Mouse (Mus musculus) CD4-positive helper T cell, adult 2 months (primary cell): ENCODE data around the gene Gm8159.
"Not testable (repeated sequence)": the region's sequence is repeated elsewhere in the genome, so short reads cannot be mapped to it uniquely, and the experiment has no call there.

Experiments used
- DNase-seq: peaks from one replicate; pipeline ENCODE4 v3.0.0-alpha.2; 2012; ENCODE audit warnings: low read depth, missing footprints, low spot score

Gm8159 gene

DNA sequence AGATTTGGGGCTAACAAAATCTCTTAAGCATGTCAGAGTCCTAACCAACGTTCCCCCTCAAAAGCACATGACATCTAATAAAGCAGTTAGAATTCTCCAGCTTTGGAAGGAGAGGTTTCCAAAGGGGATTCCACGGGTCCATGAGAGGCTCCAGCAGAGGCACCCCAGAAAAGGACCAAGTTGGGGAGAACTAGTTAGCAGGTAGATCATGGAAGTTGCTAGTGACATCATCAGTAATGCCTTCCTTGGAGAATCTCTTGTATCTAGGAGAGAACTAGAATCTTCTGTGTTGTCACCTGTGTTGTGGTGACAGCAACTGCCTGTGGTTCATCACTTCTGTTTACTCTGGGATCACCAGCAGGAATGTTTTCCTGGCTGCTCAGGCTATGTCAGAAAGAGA lies at the start of gene Gm8159:
TSS of gene Gm8159 (plus strand) at position 301 of the 400 bp plus-strand sequence.
- DNase-seq, result not testable (repeated sequence)

DNA sequence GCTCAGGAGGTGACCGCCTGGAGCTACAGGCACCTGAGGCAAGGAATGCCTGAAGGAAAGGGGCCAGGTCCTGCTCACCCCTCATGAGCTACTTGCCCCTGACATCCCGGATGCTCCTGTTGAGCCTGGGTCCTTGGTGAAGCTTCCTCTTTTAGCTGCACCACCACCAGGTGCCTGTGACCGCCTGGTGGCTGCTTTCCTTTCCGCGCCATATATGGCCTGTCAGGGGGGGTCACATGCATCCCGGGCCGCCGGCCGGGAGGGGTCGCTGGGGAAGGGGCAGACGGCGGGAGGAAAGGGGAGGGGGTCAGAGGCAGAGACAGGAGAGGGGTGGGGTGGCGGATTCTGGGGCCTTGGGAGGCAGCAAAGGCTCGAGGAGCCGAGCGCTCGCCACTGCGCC lies 17.2 kb downstream of the Gm8159 start:
- not testable (repeated sequence) for DNase-seq

DNA sequence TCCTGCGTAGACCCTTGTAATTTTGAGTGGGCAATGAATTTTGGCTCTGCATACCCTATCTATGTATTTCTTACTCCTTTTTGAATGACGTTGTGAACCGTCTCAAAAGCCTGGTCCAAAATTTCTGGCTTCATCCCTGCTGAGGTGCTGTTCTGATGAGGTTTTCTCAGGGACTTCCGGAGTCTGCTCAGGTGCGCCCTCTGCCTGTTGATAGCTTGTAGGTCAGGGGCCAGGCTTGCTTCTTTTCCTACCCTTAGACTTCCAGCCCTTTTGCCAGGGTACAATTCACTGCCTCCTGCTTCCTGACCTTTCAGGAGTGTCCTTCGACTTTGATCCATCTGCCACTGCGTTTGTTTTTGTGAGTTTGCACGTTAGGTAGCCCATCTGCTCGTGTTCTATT lies 18.2 kb downstream of the Gm8159 start:
- not testable (repeated sequence) for DNase-seq

DNA sequence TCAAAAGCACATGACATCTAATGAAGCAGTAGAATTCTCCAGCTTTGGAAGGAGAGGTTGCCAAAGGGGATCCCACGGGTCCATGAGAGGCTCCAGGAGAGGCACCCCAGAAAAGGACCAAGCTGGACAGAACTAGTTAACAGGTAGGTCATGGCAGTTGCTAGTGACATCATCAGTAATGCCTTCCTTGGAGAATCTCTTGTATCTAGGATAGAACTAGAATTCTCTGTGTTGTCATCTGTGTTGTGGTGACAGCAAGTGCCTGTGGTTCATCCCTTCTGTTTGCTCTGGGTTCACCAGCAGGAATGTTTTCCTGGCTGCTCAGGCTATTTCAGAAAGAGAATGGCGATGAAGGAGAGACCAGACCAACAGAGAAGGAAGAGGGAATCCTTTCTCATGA lies 31.7 kb downstream of the Gm8159 start, which contains the start of gene Gm3239:
TSS of gene Gm3239 (plus strand) at position 301 of the 400 bp plus-strand sequence.
- DNase-seq, result not testable (repeated sequence)
